Mouse (Mus musculus) heart, postnatal 0 days (tissue): Measurements from ENCODE around the gene St3gal3.

Experiments
- CTCF ChIP-seq: IDR thresholded peaks from 2 replicates; pipeline ENCODE4 v1.5.1; 2016; ENCODE audit warnings: antibody characterized with exemption, control low read depth, low read depth
- EP300 ChIP-seq: IDR thresholded peaks from 2 replicates; pipeline ENCODE4 v1.6.1; 2016; ENCODE audit warnings: antibody characterized with exemption, low read depth

DNA sequence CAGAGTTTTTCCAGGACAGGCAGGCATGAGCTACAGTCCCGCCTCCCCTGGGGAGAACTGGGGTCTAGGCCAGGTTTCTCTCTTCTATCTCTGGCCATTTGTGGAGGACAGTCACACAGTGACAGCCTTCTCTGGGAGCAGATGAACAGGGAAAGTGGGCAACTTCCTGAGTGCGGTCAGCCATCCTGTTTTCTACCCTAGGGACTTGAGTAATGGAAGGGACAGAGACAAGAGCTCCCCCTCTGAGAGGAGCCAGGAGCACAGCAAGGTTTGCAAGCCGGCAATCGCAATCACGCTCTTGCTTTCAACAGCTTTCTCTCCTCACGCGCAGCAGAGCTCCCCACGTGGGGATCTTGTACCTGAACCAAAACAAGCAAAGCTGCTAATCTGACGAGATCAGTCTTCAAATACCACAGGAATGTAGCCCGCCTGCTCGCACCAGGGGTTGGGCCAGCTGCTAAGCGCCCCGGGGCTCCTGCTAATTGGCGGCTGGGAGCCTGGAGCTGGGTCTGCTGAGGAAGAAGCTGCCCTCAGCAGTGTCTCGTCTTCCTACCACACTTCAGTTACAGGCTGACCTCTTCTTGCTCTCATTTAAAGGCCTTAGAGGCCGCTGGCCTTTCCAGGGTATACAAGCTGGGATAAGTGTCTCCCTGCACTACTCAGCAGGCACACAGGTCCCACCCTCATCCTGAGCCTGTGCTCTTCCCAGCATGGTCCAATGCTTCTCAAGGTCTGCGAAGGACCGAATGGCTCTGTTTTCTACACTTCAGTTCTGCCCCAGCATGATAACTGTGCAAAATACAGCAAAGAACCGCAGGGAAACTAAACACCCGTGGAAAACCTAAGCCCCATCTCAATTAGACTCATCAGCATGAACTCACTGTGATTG lies 137.1 kb downstream of the St3gal3 start:
- peak; percentile 20 for TF ChIP-seq CTCF
- TF ChIP-seq EP300: 0 out of 2 replicates have a peak, but pooled peaks have one; percentile 31
